Mouse (Mus musculus): ENCODE results near the gene Nup107. TPM values are rescaled to one million over a fixed set of nuclear protein-coding genes. Genes with fewer than 3 reads are reported as not detected.
"Not testable (repeated sequence)": the region's sequence is repeated elsewhere in the genome, so short reads cannot be mapped to it uniquely, and the experiment has no call there.

The Nup107 gene
- total RNA-seq, 2 experiments from 2014 or later: 93.4 to 153 TPM

DNA sequence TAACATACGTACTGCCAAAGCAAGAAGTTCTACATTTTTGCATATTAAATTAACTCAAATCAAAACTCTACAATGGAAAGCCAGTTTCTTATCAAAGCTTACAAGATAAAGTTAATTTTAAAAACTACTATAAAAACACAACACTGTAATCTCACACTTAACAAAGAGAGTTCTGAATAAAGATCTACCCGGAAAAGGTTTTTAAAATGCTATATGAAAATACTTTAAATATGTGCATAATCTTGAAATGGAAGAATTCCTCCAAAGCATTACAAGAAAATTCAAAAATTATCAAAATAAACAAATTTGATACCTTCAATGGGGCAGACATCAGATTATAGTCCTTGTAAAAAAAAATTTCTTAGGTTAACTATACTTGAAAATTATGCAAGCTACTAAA is 84.1 kb downstream of the Nup107 start:
- ATAC-seq (replicated peaks; ENCODE audit: poor library complexity, severe bottlenecking): no peak

DNA sequence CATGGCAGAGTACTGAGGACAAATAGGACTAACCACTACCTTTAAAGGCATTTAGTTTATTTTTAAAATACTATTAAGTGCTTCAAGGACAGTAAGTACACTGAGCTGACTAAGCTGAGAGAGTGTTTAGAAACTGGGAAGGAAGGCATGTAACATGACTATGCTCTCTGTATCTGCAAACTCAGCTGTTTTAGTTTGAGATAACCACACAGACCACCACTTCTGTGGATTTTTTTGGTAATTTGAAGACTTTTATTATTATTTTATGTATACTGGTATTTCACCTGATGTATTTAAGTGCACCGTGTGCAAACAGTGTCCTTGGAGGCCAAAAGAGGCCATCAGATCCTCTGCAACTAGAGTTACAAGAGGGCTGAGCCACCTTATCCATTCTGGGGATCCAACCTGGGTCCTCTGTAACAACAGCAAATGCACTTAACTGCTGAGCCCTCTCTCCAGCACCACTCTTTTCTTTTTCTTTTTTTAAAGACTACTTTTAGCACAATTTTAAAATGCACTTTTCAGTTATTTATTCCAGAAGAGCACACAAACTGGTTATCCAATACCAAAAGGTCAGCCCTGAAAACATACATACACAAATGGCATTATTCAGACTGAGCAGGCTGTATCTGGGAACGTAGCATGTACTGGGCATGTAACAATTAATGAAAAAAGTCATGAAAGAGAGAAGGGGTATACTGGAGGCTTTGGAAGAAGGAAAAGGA is 85.2 kb downstream of the Nup107 start:
- no peak for ATAC-seq (replicated peaks; ENCODE audit: poor library complexity, severe bottlenecking)

DNA sequence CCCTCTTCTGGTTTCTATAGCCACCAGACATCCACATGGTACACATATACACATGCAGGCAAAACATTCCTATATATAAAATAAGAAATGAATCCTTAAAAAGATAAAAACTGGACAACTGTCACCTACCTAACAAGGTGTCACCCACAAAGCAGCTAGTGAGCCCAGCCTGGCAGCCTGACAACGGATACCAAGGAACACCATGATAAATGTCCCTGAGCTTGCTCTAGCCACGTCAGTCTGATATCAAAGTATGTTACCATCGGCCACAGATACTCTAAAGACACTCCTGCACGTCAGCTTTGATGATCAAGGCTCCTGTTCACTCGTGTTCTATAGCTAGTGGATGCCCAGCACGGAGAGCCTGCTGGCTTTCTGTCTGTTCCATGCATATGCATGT is 86.1 kb downstream of the Nup107 start:
- no peak for ATAC-seq (replicated peaks; ENCODE audit: poor library complexity, severe bottlenecking)

DNA sequence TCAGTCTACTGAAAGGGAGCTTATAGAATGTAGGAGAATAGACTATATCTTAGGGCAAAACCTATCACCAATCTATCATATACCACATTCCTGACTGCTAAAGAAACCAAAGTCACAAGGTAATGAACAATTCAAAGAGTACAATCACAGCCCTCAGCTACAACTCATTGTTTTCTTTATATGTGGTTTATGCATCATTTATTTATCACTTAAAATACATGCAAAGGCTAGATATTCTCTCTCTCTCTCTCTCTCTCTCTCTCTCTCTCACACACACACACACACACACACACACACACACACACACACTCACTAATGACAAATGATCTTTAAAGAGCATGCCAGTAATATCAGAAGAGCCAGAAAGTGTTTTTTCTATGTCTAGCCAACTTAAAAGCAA is 86.7 kb downstream of the Nup107 start:
- no peak for ATAC-seq (replicated peaks; ENCODE audit: poor library complexity, severe bottlenecking)

DNA sequence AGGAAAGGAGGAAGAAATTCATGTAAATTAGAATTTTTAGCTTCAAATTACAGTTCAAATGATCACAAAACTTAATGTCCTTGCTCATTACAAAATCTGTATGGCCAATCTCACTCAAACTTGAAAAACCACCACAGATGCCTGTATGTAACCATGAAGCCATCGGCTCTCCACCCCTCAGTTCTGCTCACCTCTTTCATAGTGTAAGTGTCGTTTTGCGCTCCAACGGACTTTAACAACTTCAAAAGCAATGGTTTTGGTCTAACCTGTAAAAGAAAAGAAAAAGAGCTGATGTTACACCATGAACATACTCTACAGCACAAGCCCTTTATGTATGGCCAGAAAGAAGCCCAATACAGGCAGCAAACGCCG is 87.6 kb downstream of the Nup107 start:
- no peak for ATAC-seq (replicated peaks; ENCODE audit: poor library complexity, severe bottlenecking)

DNA sequence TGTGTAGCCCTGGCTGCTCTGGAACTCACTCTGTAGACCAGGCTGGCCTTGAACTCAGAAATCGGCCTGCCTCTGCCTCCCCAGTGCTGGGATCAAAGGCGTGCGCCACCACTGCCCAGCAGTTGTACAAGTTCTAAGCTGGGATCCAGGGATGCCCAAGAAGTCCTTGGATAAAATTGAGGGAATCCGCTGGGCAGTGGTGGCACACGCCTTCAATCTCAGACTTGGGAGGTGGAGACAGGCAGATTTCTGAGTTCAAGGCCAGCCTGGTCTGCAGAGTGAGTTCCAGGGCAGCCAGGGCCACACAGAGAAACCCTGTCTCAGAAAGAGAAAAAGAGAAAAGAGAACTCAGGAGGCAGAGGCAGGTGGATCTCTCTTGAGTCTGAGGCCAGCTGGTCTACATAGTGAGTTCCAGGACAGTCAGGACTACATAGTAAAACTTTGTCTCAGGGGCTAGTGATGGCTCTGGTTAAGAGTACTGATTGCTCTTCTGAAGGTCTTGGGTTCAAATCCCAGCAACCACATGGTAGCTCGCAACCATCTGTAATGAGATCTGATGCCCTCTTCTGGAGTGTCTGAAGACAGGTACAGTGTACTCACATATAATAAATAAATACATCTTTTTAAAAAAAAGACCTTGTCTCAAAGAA is 88.1 kb downstream of the Nup107 start:
- ATAC-seq (replicated peaks; ENCODE audit: poor library complexity, severe bottlenecking): not testable (repeated sequence)

DNA sequence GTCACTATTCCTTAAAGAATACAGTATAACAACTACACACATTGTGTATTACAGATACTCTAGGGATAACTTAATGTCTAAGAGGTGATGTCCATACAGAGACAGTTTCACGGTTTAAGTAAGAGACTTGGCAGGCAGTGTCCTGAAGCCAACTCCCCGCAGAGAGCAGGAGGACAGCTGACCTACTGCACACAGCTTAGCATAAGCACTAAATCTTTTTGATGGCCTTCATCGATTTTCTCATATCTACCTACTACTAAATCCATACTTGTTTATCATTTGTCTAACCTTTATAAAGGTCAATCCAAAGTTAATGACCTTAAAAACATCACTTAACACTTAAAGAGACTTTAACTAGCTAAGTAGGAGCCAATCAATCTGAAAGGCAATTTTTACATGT is 89.0 kb downstream of the Nup107 start:
- ATAC-seq (replicated peaks; ENCODE audit: poor library complexity, severe bottlenecking): no peak

DNA sequence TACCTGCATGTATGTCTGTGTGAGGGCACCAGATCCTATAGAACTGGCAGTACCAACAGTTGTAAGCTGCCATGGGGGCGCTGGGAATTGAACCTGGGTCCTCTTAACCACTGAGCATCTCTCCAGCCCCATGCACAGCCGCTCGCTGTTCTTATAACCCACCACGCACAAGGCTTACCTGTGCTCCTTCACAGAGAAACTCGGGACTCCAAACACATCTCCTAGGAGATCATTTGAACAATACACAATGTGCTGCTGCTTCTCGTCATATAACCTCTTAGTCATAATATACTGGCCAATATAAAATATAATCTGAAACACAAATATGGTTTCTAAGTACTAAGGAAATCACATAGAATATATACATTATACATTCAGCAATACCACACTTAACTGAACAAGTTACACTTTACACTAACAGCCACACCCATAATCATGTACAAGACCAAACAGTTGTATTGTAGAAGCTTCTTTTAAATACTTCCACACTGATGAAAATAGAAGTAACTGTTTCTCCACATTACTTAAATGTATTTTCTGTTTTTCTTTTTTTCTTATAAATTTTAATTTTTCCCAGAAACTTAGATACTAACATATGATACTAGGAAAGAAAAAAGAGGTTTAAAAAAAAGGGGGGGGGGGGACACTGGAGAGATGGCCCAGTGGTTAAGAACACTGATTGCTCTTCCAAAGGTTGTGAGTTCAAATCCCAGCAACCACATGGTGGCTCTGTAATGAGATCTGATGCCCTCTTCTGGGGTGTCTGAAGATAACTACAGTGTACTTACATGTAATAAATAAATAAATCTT is 90.3 kb downstream of the Nup107 start:
- ATAC-seq (replicated peaks; ENCODE audit: poor library complexity, severe bottlenecking): no peak

DNA sequence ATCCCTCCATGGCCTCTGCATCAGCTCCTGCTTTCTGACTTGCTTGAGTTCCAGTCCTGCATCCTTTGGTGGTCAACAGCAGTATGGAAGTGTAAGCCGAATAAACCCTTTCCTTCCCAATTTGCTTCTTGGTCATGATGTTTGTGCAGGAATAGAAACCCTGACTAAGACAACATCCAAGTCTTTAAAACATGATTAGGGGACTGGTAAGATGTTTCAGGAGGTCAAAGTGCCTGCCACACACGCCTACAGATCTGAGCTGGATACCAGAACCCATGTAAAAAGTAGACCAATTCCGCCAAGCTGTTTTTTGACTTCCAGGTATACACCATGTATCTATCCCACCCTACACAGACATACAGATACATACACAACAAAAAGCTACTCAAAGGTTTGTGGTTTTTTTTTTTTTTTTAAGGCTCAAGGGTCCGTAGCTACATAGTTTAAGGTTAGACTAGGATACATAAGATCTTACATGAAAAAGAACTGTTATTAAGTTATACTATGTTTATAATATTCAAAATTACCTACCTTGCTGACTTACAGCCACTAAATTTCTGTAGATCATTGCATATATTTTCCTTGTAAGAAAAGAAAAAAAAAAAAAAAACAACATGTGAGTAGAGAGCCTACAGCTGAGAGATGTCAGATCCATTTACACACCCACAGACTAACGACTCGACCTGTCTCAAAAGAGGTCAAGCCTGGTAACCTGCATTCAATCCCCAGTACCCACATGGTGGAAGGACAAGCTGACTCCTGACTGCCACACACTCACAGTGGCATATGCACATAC is 91.3 kb downstream of the Nup107 start:
- no peak for ATAC-seq (replicated peaks; ENCODE audit: poor library complexity, severe bottlenecking)

Other genes with a start within 250 kb of the Nup107 start
- not detected in 2 replicates for gene Cpm, start 163.2 kb downstream of the Nup107 start, total RNA-seq (2014; fragmentation: Nextera tagmentation)
- gene Cpm, start 163.2 kb downstream of the Nup107 start, total RNA-seq (2017): 0.46 TPM in 1 of 2 replicates, not detected in the other
- gene Mdm2, start 81.9 kb downstream of the Nup107 start, total RNA-seq (2014; fragmentation: Nextera tagmentation): 43.0 and 62.0 TPM in 2 replicates
- gene Mdm2, start 81.9 kb downstream of the Nup107 start, total RNA-seq (2017): 45.3 and 47.9 TPM in 2 replicates
- gene Slc35e3, start 46.3 kb downstream of the Nup107 start, total RNA-seq (2014; fragmentation: Nextera tagmentation): 6.1 and 12.7 TPM in 2 replicates
- gene Slc35e3, start 46.3 kb downstream of the Nup107 start, total RNA-seq (2017): 14.4 and 18.9 TPM in 2 replicates
- 124 and 127 TPM in 2 replicates for gene Rap1b, start 53.3 kb upstream of the Nup107 start, total RNA-seq (2014; fragmentation: Nextera tagmentation)
- 92.3 and 107 TPM in 2 replicates for gene Rap1b, start 53.3 kb upstream of the Nup107 start, total RNA-seq (2017)